Mouse (Mus musculus): Measurements from ENCODE around the gene Galnt10. TPM values are rescaled to one million over a fixed set of nuclear protein-coding genes. Genes with fewer than 3 reads are reported as not detected.

Gene Galnt10
- polyA plus RNA-seq, 1 experiment from 2014 or later, result 12.6 TPM

- Histone ChIP-seq H3K36me3 (ENCODE audit: control insufficient read depth, insufficient read depth, low read length) (no peaks in the 10 kb centered on the region), H3K4me1 (ENCODE audit: control insufficient read depth, insufficient read depth, low read length) (peaks cover 19% of the 10 kb centered on the region), H3K9me3 (ENCODE audit: control insufficient read depth, low read length) (no peaks in the 10 kb centered on the region), H3K4me2 (ENCODE audit: low read depth) (no peak overlapping the region), H3K27ac (ENCODE audit: low read depth, low read length) (no peak overlapping the region), H3K4me3 (ENCODE audit: low read depth, low read length) (no peak overlapping the region), H3K9ac (ENCODE audit: low read length) (no peak overlapping the region), H3K27me3 (ENCODE audit: control insufficient read depth, insufficient read depth, low read length) (no peaks in the 10 kb centered on the region)
- ATAC-seq (ENCODE audit: insufficient read depth, low FRiP score, low TSS enrichment) (no peak), DNase-seq (ENCODE audit: low spot score) (no peak)
- WGBS, result 39% methylated on average over 10 of the region's 10 CpGs
These were observed 40.6 kb downstream of the Galnt10 start for GRCm38 (mm10) chr11:57685689-57686454.

GRCm38 (mm10) chr11:57686797-57687196, 41.6 kb downstream of the Galnt10 start:
- no peak for ATAC-seq (ENCODE audit: insufficient read depth, low FRiP score, low TSS enrichment)

GRCm38 (mm10) chr11:57687258-57687657, 42.0 kb downstream of the Galnt10 start:
- H3K9ac ChIP-seq (ENCODE audit: low read length), result no peak overlapping the region
- DNase-seq (ENCODE audit: low spot score), result no peak
- no peak for ATAC-seq (ENCODE audit: insufficient read depth, low FRiP score, low TSS enrichment)
- peaks cover 19% of the 10 kb centered on the region for H3K4me1 ChIP-seq (ENCODE audit: control insufficient read depth, insufficient read depth, low read length)
- H3K4me2 ChIP-seq (ENCODE audit: low read depth), result no peak overlapping the region
- no peak overlapping the region for H3K27ac ChIP-seq (ENCODE audit: low read depth, low read length)
- WGBS, result 91% methylated on average over 9 of the region's 9 CpGs
- no peak overlapping the region for H3K4me3 ChIP-seq (ENCODE audit: low read depth, low read length)
- no peaks in the 10 kb centered on the region for H3K36me3 ChIP-seq (ENCODE audit: control insufficient read depth, insufficient read depth, low read length)
- no peaks in the 10 kb centered on the region for H3K9me3 ChIP-seq (ENCODE audit: control insufficient read depth, low read length)
- no peaks in the 10 kb centered on the region for H3K27me3 ChIP-seq (ENCODE audit: control insufficient read depth, insufficient read depth, low read length)

More at GRCm38 (mm10) chr11:57686797-57687196, 41.6 kb downstream of the Galnt10 start:
- WGBS, result 92% methylated on average over 12 of the region's 12 CpGs
- Histone ChIP-seq H3K4me3 (ENCODE audit: low read depth, low read length) (no peak overlapping the region), H3K4me2 (ENCODE audit: low read depth) (no peak overlapping the region), H3K9me3 (ENCODE audit: control insufficient read depth, low read length) (no peaks in the 10 kb centered on the region), H3K9ac (ENCODE audit: low read length) (no peak overlapping the region), H3K27ac (ENCODE audit: low read depth, low read length) (no peak overlapping the region), H3K4me1 (ENCODE audit: control insufficient read depth, insufficient read depth, low read length) (peaks cover 19% of the 10 kb centered on the region), H3K27me3 (ENCODE audit: control insufficient read depth, insufficient read depth, low read length) (no peaks in the 10 kb centered on the region), H3K36me3 (ENCODE audit: control insufficient read depth, insufficient read depth, low read length) (no peaks in the 10 kb centered on the region)
- DNase-seq (ENCODE audit: low spot score), result no peak

- DNase-seq (ENCODE audit: low spot score), result no peak
- 68% methylated on average over 14 of the region's 14 CpGs for WGBS
- Histone ChIP-seq H3K9me3 (ENCODE audit: control insufficient read depth, low read length) (no peaks in the 10 kb centered on the region), H3K4me1 (ENCODE audit: control insufficient read depth, insufficient read depth, low read length) (peaks cover 15% of the 10 kb centered on the region), H3K27ac (ENCODE audit: low read depth, low read length) (no peak overlapping the region), H3K4me2 (ENCODE audit: low read depth) (no peak overlapping the region), H3K4me3 (ENCODE audit: low read depth, low read length) (no peak overlapping the region), H3K27me3 (ENCODE audit: control insufficient read depth, insufficient read depth, low read length) (no peaks in the 10 kb centered on the region), H3K36me3 (ENCODE audit: control insufficient read depth, insufficient read depth, low read length) (no peaks in the 10 kb centered on the region), H3K9ac (ENCODE audit: low read length) (no peak overlapping the region)
- no peak for ATAC-seq (ENCODE audit: insufficient read depth, low FRiP score, low TSS enrichment)
These were observed 43.1 kb downstream of the Galnt10 start for GRCm38 (mm10) chr11:57688179-57688929.

GRCm38 (mm10) chr11:57689811-57690210, 44.6 kb downstream of the Galnt10 start:
- Histone ChIP-seq H3K9me3 (ENCODE audit: control insufficient read depth, low read length) (no peaks in the 10 kb centered on the region), H3K36me3 (ENCODE audit: control insufficient read depth, insufficient read depth, low read length) (no peaks in the 10 kb centered on the region), H3K4me2 (ENCODE audit: low read depth) (no peak overlapping the region), H3K27ac (ENCODE audit: low read depth, low read length) (no peak overlapping the region), H3K4me3 (ENCODE audit: low read depth, low read length) (no peak overlapping the region), H3K27me3 (ENCODE audit: control insufficient read depth, insufficient read depth, low read length) (no peaks in the 10 kb centered on the region), H3K9ac (ENCODE audit: low read length) (no peak overlapping the region), H3K4me1 (ENCODE audit: control insufficient read depth, insufficient read depth, low read length) (peaks cover 7% of the 10 kb centered on the region)
- DNase-seq (ENCODE audit: low spot score) (no peak), ATAC-seq (ENCODE audit: insufficient read depth, low FRiP score, low TSS enrichment) (no peak)
- WGBS, result 39% methylated on average over 6 of the region's 6 CpGs

- no peak overlapping the region for H3K4me3 ChIP-seq (ENCODE audit: low read depth, low read length)
- ATAC-seq (ENCODE audit: insufficient read depth, low FRiP score, low TSS enrichment) (no peak), DNase-seq (ENCODE audit: low spot score) (no peak)
- H3K9ac ChIP-seq (ENCODE audit: low read length), result no peak overlapping the region
- H3K27me3 ChIP-seq (ENCODE audit: control insufficient read depth, insufficient read depth, low read length), result 0 out of 2 replicates have a peak, but pooled peaks cover 2% of the 10 kb centered on the region
- no peak overlapping the region for H3K27ac ChIP-seq (ENCODE audit: low read depth, low read length)
- peaks cover 7% of the 10 kb centered on the region for H3K4me1 ChIP-seq (ENCODE audit: control insufficient read depth, insufficient read depth, low read length)
- H3K4me2 ChIP-seq (ENCODE audit: low read depth), result no peak overlapping the region
- no peaks in the 10 kb centered on the region for H3K9me3 ChIP-seq (ENCODE audit: control insufficient read depth, low read length)
- no peaks in the 10 kb centered on the region for H3K36me3 ChIP-seq (ENCODE audit: control insufficient read depth, insufficient read depth, low read length)
- 87% methylated on average over 5 of the region's 5 CpGs for WGBS
These were observed 45.6 kb downstream of the Galnt10 start for GRCm38 (mm10) chr11:57690836-57691235.

GRCm38 (mm10) chr11:57691939-57692338, 46.7 kb downstream of the Galnt10 start:
- Histone ChIP-seq H3K36me3 (ENCODE audit: control insufficient read depth, insufficient read depth, low read length) (no peaks in the 10 kb centered on the region), H3K27ac (ENCODE audit: low read depth, low read length) (no peak overlapping the region), H3K4me1 (ENCODE audit: control insufficient read depth, insufficient read depth, low read length) (peaks cover 12% of the 10 kb centered on the region), H3K27me3 (ENCODE audit: control insufficient read depth, insufficient read depth, low read length) (0 out of 2 replicates have a peak, but pooled peaks cover 2% of the 10 kb centered on the region), H3K9me3 (ENCODE audit: control insufficient read depth, low read length) (no peaks in the 10 kb centered on the region), H3K9ac (ENCODE audit: low read length) (no peak overlapping the region), H3K4me3 (ENCODE audit: low read depth, low read length) (no peak overlapping the region), H3K4me2 (ENCODE audit: low read depth) (no peak overlapping the region)
- no peak for DNase-seq (ENCODE audit: low spot score)
- ATAC-seq (ENCODE audit: insufficient read depth, low FRiP score, low TSS enrichment), result no peak
- WGBS, result 80% methylated on average over 6 of the region's 6 CpGs

GRCm38 (mm10) chr11:57692726-57693125, 47.5 kb downstream of the Galnt10 start:
- H3K4me2 ChIP-seq (ENCODE audit: low read depth), result no peak overlapping the region
- 68% methylated on average over 7 of the region's 7 CpGs for WGBS
- no peak overlapping the region for H3K9ac ChIP-seq (ENCODE audit: low read length)

More at GRCm38 (mm10) chr11:57692726-57693125, 47.5 kb downstream of the Galnt10 start:
- Histone ChIP-seq H3K4me3 (ENCODE audit: low read depth, low read length) (no peak overlapping the region), H3K27ac (ENCODE audit: low read depth, low read length) (no peak overlapping the region), H3K27me3 (ENCODE audit: control insufficient read depth, insufficient read depth, low read length) (0 out of 2 replicates have a peak, but pooled peaks cover 2% of the 10 kb centered on the region), H3K4me1 (ENCODE audit: control insufficient read depth, insufficient read depth, low read length) (peaks cover 20% of the 10 kb centered on the region), H3K9me3 (ENCODE audit: control insufficient read depth, low read length) (no peaks in the 10 kb centered on the region), H3K36me3 (ENCODE audit: control insufficient read depth, insufficient read depth, low read length) (no peaks in the 10 kb centered on the region)
- ATAC-seq (ENCODE audit: insufficient read depth, low FRiP score, low TSS enrichment), result no peak
- DNase-seq (ENCODE audit: low spot score), result no peak
